Mouse (Mus musculus) left cerebral cortex, adult 11 months (tissue): ENCODE measurements at regions not wholly inside any gene's neighbourhood (a gene's known extent, or its start where the extent isn't known, plus 50 kb on each side); places are given as distances from the start of the nearest gene placed in this dataset.
"Not testable (repeated sequence)": the region's sequence is repeated elsewhere in the genome, so short reads cannot be mapped to it uniquely, and the experiment has no call there.

Experiments
- DNase-seq: peaks from one replicate; pipeline ENCODE4 v3.0.0; 2022; ENCODE audit warnings: low spot score

GRCm38 (mm10) chr3:60804711-60805293 lies 197.8 kb upstream of the P2ry1 start:
- DNase-seq, result no peak

DNA sequence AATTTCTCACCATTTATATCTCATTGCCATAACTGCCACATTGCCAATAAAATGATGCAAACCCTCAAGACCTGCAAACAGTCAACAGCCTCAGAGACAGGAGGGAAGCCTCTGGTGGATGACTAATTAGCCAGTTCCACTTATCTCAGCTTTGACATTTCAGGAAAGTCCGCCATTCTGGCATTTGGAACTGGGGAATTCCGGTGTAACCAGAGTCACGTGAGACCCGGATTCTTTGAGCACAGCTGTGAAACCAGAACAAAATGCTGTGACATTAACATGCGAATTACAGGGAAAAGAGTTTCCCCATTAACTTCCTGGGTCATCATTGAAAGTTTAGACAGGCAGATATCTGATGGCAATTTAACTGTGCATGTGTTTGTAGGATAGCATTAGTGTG lies 190.7 kb upstream of the P2ry1 start:
- no peak for DNase-seq

GRCm38 (mm10) chr3:60813485-60813884 lies 189.1 kb upstream of the P2ry1 start:
- DNase-seq, result no peak

DNA sequence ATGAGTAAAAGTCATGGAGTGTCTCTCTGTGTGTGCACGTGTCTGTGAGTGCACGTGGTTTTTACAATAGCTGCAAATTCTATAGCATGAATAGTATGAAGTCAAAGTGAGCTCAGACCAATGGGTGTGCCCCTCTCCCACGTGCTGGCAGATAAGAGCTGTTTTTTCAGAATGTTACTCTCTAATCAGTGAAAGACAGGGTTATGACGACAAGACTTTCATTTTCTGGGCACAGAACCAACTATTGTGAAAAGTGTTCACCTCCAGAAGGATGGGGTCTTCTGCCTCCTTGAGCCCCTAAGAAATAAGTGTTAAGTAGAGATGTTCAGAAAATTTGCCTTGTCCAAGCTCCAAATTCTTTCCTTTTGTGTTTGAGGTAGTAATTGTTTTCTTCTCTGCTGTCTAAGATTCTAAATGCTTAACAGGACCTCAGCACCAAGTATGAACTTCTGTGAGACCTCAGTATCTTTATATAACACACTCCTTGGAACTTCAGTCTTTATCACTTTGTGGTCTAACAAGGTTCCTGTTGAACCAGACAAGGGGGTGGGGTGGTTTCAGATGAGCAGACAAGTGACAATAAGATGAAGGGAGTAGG lies 182.8 kb upstream of the P2ry1 start:
- DNase-seq, result no peak

GRCm38 (mm10) chr3:60821463-60821862 lies 181.1 kb upstream of the P2ry1 start:
- no peak for DNase-seq

GRCm38 (mm10) chr3:60826759-60827158 lies 175.8 kb upstream of the P2ry1 start:
- DNase-seq, result no peak

DNA sequence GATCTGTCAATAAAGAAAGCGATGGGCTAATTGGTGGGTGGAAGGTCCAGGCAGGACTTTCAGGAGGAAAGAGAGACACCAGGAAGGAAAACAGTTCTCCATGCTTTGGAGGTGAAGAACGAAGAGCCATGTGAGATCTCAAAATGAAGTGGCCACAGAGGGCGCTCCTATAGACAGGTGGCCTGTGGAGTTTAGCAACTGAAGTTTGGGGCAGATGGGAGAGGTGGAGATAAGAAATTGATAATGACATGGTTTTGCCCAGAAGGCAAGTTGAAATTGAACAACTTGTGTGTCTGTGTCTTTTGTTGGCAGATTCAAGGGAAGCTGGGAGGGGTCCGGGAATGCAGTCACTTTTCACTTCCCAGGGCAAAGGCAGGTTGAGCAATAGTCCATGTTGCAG lies 170.2 kb upstream of the P2ry1 start:
- DNase-seq, result no peak

DNA sequence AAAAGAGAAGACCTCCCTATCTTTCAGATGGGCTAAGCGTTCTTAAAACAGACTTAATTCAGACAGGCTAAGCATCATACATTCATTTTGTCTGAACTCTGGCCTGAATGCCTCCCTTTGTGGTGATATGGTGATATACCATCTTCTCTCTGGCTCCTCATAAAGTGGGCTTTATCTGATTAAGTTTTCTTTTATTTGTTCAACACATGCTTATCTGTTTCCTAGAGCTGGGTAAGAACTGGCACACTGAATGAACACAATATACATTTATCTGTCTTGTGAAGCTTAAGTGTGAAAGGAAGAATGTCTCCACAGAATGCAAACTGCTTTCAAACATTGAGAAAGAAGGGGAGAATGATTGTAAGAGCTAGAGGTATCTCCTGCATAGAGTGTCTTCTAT lies 160.7 kb upstream of the P2ry1 start:
- DNase-seq, result no peak

- DNase-seq, result no peak
Observed at GRCm38 (mm10) chr3:60845293-60845692, 157.3 kb upstream of the P2ry1 start.

DNA sequence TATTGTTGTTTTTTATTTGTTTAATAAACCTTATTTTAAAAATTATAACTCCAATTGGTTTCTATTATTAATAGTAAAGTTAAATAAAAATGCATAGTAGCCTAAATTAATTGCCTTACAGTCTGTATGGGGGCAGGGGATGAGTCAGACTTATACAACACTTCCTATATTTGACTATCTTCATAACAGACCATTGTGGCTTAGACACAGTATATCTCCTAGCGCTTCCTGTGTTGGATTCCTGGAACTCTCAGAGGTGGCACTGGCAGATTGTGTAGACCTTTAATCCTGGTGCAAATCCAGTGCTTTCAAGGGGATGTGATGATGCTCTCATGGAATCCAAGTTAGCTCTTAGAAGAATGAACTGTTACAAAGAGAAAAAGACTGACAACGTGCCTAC lies 154.2 kb upstream of the P2ry1 start:
- no peak for DNase-seq

DNA sequence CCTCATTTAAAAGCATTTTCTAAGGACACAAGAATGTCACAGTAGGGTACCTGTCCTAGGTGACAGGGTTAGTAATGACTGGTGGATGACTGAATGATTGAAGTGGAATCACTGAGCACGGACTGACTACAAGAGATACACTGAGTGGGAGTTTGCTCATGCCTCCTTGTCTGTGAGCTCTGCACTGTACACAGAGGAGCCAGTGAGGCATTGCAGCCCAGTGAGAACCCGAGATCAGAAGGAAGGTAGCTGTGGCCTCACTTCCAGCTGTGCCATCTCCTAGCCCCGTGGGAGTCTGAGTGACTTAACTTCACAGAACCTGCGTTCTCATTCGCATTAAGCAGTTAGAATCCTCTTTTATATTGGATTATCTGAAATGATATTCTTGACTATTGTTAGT lies 148.8 kb upstream of the P2ry1 start:
- DNase-seq, result no peak

DNA sequence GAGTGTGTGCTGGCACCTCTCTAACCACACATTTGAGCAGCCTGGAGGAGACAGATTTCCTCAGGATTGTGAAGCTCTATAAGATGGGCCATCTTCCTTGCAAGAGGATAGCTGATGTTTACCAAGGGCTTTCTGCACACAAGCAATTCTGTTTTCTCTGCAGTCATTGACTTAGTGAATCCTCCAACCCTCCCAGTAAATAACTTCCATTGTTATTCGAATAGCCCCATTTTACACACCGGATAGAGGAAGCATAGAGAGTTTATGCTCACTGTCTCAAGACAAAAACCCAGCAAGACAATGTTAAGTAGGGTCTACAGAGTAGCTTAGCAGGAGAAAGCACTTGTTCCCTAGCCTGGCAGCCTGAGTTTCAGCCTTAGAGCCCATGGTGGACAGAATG lies 146.9 kb upstream of the P2ry1 start:
- no peak for DNase-seq

DNA sequence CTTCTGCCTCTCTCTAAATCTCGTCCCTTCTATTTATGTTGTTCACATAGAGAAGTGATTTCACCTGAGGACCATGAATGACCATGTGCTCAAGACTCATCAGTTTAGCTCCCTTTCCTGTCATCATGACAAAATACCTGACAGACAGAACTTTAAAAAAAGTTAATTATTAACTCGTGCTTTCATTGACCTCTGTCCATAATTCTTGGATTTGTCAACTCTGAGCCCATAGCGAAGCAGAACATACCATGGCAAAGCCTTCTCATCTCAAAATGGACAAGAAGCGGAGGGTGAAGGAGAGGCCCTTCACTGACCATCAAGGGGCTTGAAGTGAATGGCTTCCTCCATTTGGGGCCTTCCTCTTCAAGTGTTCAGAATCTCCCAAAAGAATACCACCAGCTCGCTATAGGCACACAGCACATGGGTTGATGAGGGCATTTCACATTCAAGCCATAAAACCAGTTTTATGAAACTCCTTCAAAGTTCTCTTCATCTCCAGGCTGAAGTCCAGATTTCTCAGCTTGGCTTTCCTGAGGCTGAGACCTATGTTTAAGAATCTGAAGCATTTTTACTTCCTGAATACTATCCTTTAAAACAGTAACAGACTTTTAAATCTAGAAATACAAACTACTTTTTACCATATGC lies 144.0 kb upstream of the P2ry1 start:
- no peak for DNase-seq

DNA sequence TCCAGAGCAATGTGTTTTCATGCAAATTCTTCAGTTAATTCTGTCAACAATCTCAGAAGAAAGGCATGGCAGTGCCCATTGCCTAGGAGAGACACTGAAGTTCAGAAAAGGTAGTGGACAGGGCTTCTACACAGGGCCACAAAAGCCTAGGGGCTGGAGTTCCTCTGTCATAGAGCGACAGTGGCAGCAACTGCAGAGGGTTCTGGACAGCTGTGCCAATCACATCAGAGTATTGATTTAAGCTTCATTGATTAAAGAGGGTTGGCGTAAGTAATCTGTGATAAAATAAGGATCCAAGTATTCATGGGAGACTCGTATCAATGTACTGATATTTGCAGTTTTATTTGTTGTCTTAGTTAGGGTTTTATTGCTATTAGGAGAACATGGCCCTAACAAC lies 143.5 kb upstream of the P2ry1 start:
- no peak for DNase-seq

DNA sequence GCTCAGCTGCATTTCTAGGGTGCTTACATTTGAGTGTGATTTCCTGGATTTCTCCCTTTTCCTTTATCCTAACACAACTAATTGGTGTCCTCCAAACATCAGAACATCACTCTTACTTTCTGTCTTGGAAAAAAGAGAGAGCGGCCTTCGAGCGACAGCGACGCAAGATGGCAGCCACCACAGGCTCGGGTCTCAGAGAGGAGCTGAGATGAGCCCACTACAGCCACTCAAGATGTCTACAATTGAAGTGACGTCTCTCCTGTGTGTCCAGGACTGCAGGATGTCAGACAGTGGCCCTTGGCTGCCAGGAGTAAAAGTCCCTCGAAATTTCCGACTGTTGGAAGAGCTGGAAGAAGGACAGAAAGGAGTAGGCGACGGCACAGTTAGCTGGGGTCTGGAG lies 125.7 kb upstream of the P2ry1 start:
- not testable (repeated sequence) for DNase-seq

GRCm38 (mm10) chr3:60878880-60879279 lies 123.7 kb upstream of the P2ry1 start:
- DNase-seq, result no peak

- no peak for DNase-seq
Observed at GRCm38 (mm10) chr3:60884027-60884426, 118.6 kb upstream of the P2ry1 start.

- DNase-seq, result no peak
Observed at GRCm38 (mm10) chr3:60889191-60889861, 113.3 kb upstream of the P2ry1 start.

DNA sequence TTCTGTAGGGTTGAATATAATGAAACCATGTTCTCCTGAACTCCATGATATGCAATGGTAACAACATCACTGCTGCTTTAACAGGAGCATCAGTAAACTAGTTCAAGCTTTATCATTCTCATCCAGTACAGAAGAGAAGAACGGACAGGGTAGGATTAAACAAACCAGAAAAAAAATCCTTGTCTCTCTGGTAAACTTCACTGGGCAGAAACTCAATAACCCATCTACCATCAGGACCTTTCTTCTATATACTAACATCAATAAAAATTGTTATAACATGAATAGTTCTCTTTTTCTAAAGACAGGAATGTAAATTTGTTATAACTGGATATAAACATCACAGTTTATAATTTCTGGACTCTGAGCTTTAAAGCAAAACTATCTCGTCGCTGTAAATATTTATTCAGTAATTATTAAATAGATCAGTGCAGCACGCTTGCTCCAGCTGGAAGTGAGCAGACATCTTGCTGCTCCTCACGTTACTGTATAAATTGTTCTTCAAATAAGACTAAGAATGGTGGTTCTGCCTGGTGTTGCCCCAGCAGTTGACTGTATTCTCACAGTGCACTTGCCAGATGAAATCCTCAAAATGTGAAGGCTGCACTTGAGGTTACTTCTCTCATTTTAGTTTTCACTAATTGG lies 104.8 kb upstream of the P2ry1 start:
- no peak for DNase-seq

DNA sequence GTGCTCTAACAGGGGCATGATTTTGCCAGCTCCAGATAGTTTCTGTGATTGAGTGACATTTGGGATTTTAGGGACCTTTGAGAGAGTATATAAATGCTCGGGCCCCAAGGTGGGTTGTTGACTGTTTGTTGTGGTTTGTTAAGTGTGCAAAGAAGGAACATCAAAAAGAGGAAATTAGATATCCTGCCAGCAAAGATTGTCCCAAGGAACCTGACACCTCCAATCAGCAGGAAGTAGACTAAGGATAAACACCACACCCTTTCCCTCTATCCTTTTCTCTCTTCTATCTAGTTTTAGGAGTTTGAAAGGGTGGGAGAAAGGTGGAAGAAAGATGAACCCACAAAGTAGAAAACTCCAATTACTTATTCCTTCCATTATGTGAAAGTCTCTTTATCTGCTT lies 103.9 kb upstream of the P2ry1 start:
- DNase-seq, result no peak

DNA sequence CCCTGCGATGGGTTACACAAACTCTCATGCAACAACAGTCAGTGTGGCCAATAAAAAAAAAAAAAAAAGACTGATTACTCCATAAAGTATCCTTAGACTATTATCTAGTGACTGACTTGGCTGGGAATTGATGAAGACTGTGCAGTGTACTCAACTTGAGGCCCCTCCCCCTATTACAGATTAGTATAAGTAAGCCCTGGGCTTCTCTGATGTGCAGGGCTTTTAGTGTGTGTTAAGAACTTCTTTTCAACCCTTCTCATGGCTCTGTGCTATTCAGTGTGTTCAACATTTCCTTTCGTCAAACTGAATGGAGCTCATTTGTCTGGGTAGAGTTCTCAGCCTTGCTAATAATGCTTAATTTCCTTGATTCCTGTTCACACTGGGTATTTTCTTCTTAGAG lies 101.0 kb upstream of the P2ry1 start:
- no peak for DNase-seq

DNA sequence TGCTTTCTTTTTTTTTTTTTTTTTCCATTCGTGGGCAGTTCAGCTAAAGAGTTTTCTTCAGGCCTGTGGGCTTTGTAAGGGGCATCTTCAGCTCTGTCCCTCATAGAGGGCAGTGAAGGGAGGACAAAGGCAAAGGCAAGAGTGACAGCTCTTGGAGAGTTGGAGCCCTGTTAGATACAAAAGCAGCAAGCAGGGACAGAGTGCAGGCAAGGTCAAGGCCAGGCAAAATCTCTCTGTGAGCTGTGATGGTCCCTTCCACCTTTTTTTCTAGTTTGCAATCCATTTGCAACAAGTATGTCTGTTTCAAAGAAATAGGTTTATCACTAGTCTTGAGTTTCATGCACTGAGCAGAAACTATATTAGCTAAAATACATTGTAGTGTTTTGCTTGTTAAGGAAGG lies 86.2 kb upstream of the P2ry1 start:
- no peak for DNase-seq

GRCm38 (mm10) chr3:60917271-60917670 lies 85.3 kb upstream of the P2ry1 start:
- DNase-seq, result no peak
